In genomic region chr12:83413684-83414083, GRCm38 (mm10) we compare ENCODE assay signal across 25 mouse cellular contexts.
"Had no signal": no experiment of that assay in that cellular context is flagged by ENCODE, and none has a peak within 500 bp of the region (broad histone marks: within the 10 kb centered on the region; RNA-seq: fewer than 3 reads in every experiment).

No protein-coding gene starts in this region.

- H3K9me3 ChIP-seq: heart, embryonic 12.5 days; hindbrain, embryonic 10.5 days; hindbrain, embryonic 12.5 days; intestine, embryonic 15.5 days; limb, embryonic 10.5 days; limb, embryonic 12.5 days; liver, embryonic 13.5 days; liver, embryonic 15.5 days had no signal

- H3K27me3 ChIP-seq: heart, embryonic 12.5 days; hindbrain, embryonic 12.5 days; intestine, embryonic 15.5 days; liver, embryonic 13.5 days; liver, embryonic 15.5 days had no signal

- H3K27ac ChIP-seq: hindbrain, embryonic 12.5 days; hindbrain, embryonic 14.5 days; intestine, embryonic 15.5 days; left cerebral cortex, adult 2 months; limb, embryonic 10.5 days; limb, embryonic 12.5 days; liver, embryonic 13.5 days; liver, embryonic 15.5 days had no signal

- H3K4me2 ChIP-seq: heart, embryonic 12.5 days; hindbrain, embryonic 12.5 days; hindbrain, embryonic 14.5 days; intestine, embryonic 15.5 days; limb, embryonic 12.5 days; liver, embryonic 11.5 days; liver, embryonic 13.5 days; liver, embryonic 15.5 days had no signal

- DNase-seq: gastrocnemius, postnatal 25 days; heart, adult 2 months; heart, postnatal 10 days; heart, postnatal 4 days; kidney, adult 18-20 months; kidney, adult 8-10 months; kidney, postnatal 10 days; kidney, postnatal 25 days; kidney, postnatal 4 days; layer of hippocampus, adult 9-11 months; liver; liver, embryonic 13.5 days had no signal

- H3K36me3 ChIP-seq: heart, embryonic 12.5 days; hindbrain, embryonic 10.5 days; hindbrain, embryonic 12.5 days; intestine, embryonic 15.5 days; limb, embryonic 10.5 days; limb, embryonic 12.5 days; liver, embryonic 13.5 days; liver, embryonic 15.5 days had no signal

- H3K9ac ChIP-seq: heart, embryonic 12.5 days; hindbrain, embryonic 12.5 days; hindbrain, embryonic 14.5 days; intestine, embryonic 15.5 days; limb, embryonic 12.5 days; liver, embryonic 13.5 days; liver, embryonic 15.5 days had no signal

- H3K4me3 ChIP-seq: heart, adult 2 months; heart, embryonic 12.5 days; hindbrain, embryonic 10.5 days; hindbrain, embryonic 12.5 days; intestine, embryonic 15.5 days; left cerebral cortex, adult 2 months; limb, embryonic 10.5 days; limb, embryonic 12.5 days; liver, embryonic 13.5 days; liver, embryonic 15.5 days had no signal

- H3K4me1 ChIP-seq: intestine, embryonic 15.5 days had no signal

- ATAC-seq: hindbrain, embryonic 16.5 days; inflammation-experienced regulatory T-cells, adult 6 months; intestine, embryonic 15.5 days; intestine, postnatal 0 days had no signal
